Mouse (Mus musculus) lung, embryonic 14.5 days (tissue): ENCODE measurements around the gene Sarm1. TPM values are rescaled to one million over a fixed set of nuclear protein-coding genes. Genes with fewer than 3 reads are reported as not detected.

Source experiments
- ATAC-seq: fragments of 200-750 bp; cut with Nextera tagmentation; 2 replicates; pipeline ENCODE4 v1.8.0; 2017; ENCODE audit warnings: mild to moderate bottlenecking, moderate TSS enrichment, moderate library complexity; ENCODE audit not compliant: insufficient read depth
- DNase-seq: peaks from one replicate; pipeline ENCODE4 v3.0.0-alpha.2; 2015
- H3K27ac ChIP-seq: fragments of 300-500 bp; sonication (generic); 2 replicates; pipeline ENCODE4 v1.5.1; 2014; ENCODE audit warnings: low read depth, mild to moderate bottlenecking, moderate library complexity
- H3K27me3 ChIP-seq: fragments of 300-500 bp; sonication (generic); 2 replicates; pipeline ENCODE4 v1.6.1; 2014; ENCODE audit warnings: low read length, control low read depth; ENCODE audit not compliant: insufficient read depth
- H3K36me3 ChIP-seq: fragments of 300-500 bp; sonication (generic); 2 replicates; pipeline ENCODE4 v1.6.1; 2014; ENCODE audit warnings: control low read depth; ENCODE audit not compliant: insufficient read depth
- H3K4me1 ChIP-seq: fragments of 300-500 bp; sonication (generic); 2 replicates; pipeline ENCODE4 v1.6.1; 2014; ENCODE audit warnings: antibody characterized with exemption, control low read depth; ENCODE audit not compliant: insufficient read depth
- H3K4me2 ChIP-seq: fragments of 300-500 bp; sonication (generic); 2 replicates; pipeline ENCODE4 v1.6.1; 2014; ENCODE audit warnings: mild to moderate bottlenecking
- H3K4me3 ChIP-seq: fragments of 300-500 bp; sonication (generic); 2 replicates; pipeline ENCODE4 v1.5.1; 2014; ENCODE audit warnings: low read depth, low read length
- H3K9ac ChIP-seq: fragments of 300-500 bp; sonication (generic); 2 replicates; pipeline ENCODE4 v1.6.1; 2014
- H3K9me3 ChIP-seq: fragments of 300-500 bp; sonication (generic); 2 replicates; pipeline ENCODE4 v1.6.1; 2016; ENCODE audit warnings: low read depth, low read length, control low read depth
- CTCF ChIP-seq: IDR thresholded peaks from 2 replicates; pipeline ENCODE4 v1.5.1; 2016; ENCODE audit warnings: antibody characterized with exemption, low read depth
- WGBS: fragments of 180-500 bp; shearing (Covaris S2); extraction: QIAGEN DNeasy Blood & Tissue Kit; methylation state at CpG from one replicate; pipeline ENCODE4 v1.1.7; 2014; 5-methylcytosine and 5-hydroxymethylcytosine counted together
- polyA plus RNA-seq: library from polyadenylated mRNA; unstranded; fragments of >200 nt; fragmentation: Nextera tagmentation; extraction: Ambion mirVana; gene quantifications from 2 replicates; pipeline ENCODE4 v1.2.1, GENCODE M21; 2014

Sarm1 gene
- polyA plus RNA-seq, 1 experiment from 2014 or later = 1.4 TPM

DNA sequence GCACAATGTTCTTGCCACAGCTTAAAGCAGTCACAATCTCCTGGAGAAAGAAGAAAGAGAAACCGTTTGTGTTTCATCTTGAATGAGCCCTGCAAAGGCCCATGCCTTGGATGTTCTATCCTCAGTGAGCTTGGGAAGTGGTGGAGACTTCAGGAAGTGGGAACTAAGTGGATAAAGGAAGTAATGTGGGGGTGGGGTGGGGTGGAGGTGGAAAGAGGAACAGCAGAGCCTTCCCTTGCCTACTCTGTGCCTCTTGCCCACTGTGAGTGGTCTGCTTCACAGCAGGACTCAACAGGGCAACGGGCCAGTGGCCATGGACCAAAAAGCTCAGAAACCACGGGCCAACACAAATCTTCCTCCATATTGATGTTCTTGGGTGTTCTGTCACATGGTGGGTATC is 22.3 kb downstream of the Sarm1 start:
- ATAC-seq = no peak
- 75% methylated on average over 3 of the region's 3 CpGs for WGBS

DNA sequence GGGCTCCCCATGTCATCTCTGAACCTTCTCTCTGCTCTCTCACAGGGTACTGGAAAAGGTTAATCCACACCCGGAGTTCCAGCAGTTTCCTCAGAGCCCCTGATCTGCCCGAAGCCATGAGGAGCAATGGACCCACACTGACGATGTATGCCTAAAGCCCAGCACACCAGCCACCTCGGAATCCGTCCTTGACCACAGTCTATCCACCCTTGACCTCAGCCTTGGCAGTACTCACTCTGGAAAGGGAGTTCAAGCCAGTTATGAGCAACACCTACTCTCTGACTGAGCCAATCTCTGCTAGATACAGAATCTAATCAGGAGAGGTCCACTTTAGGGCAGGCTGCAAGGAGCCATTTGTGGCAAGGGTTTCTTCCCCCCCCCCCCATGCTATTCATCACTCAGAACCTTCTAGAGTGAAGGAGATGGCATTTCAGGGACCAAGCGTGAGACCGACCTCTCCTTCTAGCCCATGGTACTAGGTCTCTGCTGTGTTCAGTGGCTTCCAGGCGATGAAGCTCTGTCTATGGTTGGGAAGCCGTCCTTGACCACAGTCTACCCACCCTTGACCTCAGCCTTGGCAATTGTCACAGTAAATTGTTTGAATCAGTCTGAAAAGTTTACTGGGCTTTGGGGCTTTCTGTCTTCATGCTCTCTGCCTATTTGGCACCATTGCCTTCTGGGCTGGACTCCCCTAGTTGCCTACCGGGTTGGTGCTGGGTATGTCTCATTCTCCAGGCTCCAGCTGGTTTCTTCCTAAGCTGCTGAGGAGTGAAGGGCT is 26.0 kb downstream of the Sarm1 start:
- no peaks in the 10 kb centered on the region for H3K9me3 ChIP-seq
- no peaks in the 10 kb centered on the region for H3K27me3 ChIP-seq
- ATAC-seq (no peak), DNase-seq (no peak)
- 87% methylated on average over 10 of the region's 10 CpGs for WGBS
- H3K4me3 ChIP-seq = no peak overlapping the region
- H3K4me1 ChIP-seq = 0 out of 2 replicates have a peak, but pooled peaks cover under 1% of the 10 kb centered on the region
- H3K27ac ChIP-seq = no peak overlapping the region
- H3K4me2 ChIP-seq = no peak overlapping the region
- no peaks in the 10 kb centered on the region for H3K36me3 ChIP-seq
- no peak for TF ChIP-seq CTCF
- no peak overlapping the region for H3K9ac ChIP-seq

More for the DNA sequence above, 22.3 kb downstream of the Sarm1 start:
- H3K4me1 ChIP-seq = no peaks in the 10 kb centered on the region
- TF ChIP-seq CTCF = no peak
- H3K27me3 ChIP-seq = no peaks in the 10 kb centered on the region
- H3K9me3 ChIP-seq = no peaks in the 10 kb centered on the region
- H3K36me3 ChIP-seq = no peaks in the 10 kb centered on the region
- H3K4me2 ChIP-seq = no peak overlapping the region
- H3K9ac ChIP-seq = no peak overlapping the region
- H3K4me3 ChIP-seq = no peak overlapping the region
- H3K27ac ChIP-seq = no peak overlapping the region
- DNase-seq = no peak

DNA sequence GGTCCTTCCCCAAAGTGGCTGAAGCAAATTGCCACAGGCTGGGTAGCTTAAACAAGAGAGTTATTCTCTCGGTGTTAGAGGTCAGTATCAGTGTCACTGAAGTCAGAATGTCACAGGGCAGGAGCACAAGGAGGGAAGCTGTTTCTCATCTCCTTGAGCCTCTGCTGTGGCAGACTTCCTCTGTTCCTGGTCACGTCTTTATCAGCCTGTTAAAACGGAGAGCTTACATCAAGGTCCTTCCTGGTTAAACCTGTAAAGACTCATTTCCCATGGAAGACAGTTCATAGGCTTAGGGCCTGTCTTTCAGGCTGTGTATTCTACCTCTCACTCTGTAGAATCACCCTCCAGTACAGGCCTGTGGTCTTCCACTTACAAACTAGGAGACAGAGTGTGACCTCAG is 29.6 kb downstream of the Sarm1 start:
- no peak overlapping the region for H3K9ac ChIP-seq
- no peak for ATAC-seq
- TF ChIP-seq CTCF = no peak
- H3K36me3 ChIP-seq = no peaks in the 10 kb centered on the region
- H3K27ac ChIP-seq = no peak overlapping the region
- no peak overlapping the region for H3K4me3 ChIP-seq
- no peaks in the 10 kb centered on the region for H3K9me3 ChIP-seq
- no peaks in the 10 kb centered on the region for H3K27me3 ChIP-seq
- H3K4me2 ChIP-seq = no peak overlapping the region
- no peak for DNase-seq
- WGBS = 44% methylated on average over 3 of the region's 3 CpGs
- peaks cover 9% of the 10 kb centered on the region; the same call in 1 of the 2 replicates for H3K4me1 ChIP-seq

DNA sequence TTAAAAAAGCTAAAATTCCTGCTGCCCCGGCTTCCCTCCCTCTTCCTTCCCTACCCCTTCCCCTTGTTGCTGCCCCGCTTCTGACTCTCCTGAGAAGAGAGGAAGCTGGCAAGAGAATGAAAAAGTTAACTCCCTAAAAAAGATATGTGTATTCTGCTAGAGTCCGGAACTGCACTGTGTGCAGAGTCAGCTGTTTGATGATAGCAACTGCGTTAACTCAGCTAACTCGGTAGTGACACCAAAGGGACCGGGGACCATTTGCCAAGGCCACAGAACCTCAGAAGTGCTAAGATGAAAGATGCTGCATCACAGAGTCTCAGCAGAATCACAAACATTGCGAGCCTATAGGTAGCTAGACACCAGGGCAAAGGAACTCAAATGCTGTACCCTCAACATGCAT is 30.0 kb downstream of the Sarm1 start:
- no peak for ATAC-seq
- DNase-seq = no peak
- H3K4me1 ChIP-seq = peaks cover 9% of the 10 kb centered on the region; the same call in 1 of the 2 replicates
- H3K4me2 ChIP-seq = no peak overlapping the region
- H3K9ac ChIP-seq = no peak overlapping the region
- H3K27me3 ChIP-seq = no peaks in the 10 kb centered on the region
- no peaks in the 10 kb centered on the region for H3K9me3 ChIP-seq
- 66% methylated on average over 7 of the region's 7 CpGs for WGBS
- H3K27ac ChIP-seq = no peak overlapping the region
- no peaks in the 10 kb centered on the region for H3K36me3 ChIP-seq
- TF ChIP-seq CTCF = no peak
- H3K4me3 ChIP-seq = no peak overlapping the region

DNA sequence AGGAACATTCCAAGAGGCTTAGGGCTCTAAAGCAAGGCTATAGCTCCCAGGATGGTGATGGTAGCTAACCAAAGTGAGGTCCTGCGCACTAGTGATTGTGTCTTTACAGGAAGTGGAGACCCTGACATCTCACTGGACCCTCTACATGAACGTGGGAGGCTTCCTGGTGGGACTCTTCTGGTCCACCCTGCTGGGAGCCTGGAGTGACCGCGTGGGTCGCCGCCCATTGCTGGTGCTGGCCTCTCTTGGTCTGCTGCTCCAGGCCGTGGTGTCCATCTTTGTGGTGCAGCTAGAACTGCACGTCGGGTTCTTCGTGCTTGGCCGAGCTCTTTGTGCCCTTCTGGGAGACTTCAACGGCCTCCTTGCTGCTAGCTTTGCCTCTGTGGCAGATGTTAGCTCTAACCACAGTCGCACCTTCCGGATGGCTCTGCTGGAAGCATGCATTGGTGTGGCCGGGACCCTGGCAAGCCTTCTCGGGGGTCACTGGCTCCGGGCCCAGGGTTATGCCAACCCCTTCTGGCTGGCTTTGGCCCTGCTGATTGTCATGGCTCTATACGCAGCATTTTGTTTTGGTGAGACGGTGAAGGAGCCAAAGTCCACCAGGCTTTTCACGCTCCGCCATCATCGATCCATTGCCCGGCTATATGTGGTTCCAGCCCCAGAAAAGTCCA is 31.2 kb downstream of the Sarm1 start:
- no peak for ATAC-seq
- no peak for DNase-seq
- Histone ChIP-seq H3K9me3 (no peaks in the 10 kb centered on the region), H3K27ac (peak overlapping the region; percentile 96), H3K4me3 (peak overlapping the region; percentile 80), H3K4me1 (peaks cover 9% of the 10 kb centered on the region; the same call in 1 of the 2 replicates), H3K9ac (peak overlapping the region; percentile 85), H3K27me3 (no peaks in the 10 kb centered on the region), H3K36me3 (no peaks in the 10 kb centered on the region), H3K4me2 (peak overlapping the region; percentile 94)
- 71% methylated on average over 23 of the region's 23 CpGs for WGBS
- TF ChIP-seq CTCF = no peak

DNA sequence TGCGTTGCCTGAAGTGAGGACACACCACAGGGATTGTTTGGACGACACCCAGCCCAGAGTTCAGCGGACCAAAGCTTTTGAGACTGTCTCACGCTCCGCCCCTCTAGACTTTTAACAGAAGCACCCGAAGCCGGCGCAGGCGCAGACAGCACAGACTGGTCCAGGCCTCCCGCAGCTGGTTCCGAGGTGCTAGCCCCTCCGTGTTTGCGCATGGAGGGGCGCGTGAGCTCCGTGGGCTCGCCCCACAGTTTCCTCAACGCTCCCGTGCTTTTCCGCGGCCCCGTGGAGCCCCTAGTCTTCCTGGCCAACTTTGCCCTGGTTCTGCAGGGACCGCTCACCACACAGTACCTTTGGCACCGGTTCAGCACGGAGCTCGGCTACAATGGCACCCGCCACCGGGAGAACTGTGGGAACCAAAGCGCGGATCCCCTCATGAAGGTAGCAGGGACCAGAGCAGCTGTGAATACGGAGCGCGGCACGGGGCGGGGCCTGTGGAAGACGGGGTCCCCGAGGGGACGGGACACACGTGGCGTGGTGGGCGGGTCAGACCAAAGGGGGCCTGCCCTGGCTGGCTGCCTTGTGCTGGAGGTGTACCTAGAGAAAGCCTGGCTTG is 31.9 kb downstream of the Sarm1 start, which contains the start of gene Slc46a1:
Gene Slc46a1, plus strand, starts transcription at position 130 of the 613 bp plus-strand sequence.
- ATAC-seq (peak; percentile 98), DNase-seq (peak; percentile 93)
- Histone ChIP-seq H3K27ac (peak within 1 kb of the TSS; percentile 96), H3K4me3 (peak within 1 kb of the TSS; percentile 80), H3K27me3 (no peaks in the 10 kb centered on the region), H3K9ac (peak within 1 kb of the TSS; percentile 85), H3K4me1 (peaks cover 9% of the 10 kb centered on the region; the same call in 1 of the 2 replicates), H3K4me2 (peak within 1 kb of the TSS; percentile 94), H3K9me3 (no peaks in the 10 kb centered on the region), H3K36me3 (no peaks in the 10 kb centered on the region)
- TF ChIP-seq CTCF = no peak
- under 1% methylated on average over 41 of the region's 41 CpGs for WGBS

DNA sequence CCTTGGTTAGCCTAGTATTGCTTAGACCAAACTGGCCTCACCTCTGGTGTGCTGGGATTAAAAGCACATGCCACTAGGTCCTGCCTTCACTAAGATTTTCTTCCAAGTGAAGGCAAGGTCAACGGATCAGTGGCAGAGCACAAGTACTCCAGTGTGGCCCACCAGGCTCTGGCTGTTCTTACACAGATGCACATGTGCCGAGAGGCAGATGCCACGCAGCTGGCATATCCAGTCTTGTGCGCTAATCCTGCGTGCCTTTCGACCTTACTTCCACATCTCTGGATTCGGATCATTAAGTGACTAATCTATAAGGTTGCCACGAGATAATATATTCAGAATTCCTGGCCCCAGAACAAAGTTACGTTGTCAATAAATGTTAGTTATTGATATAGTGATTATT is 32.4 kb downstream of the Sarm1 start:
- no peak for ATAC-seq
- Histone ChIP-seq H3K9ac (peak overlapping the region; percentile 85), H3K27me3 (no peaks in the 10 kb centered on the region), H3K4me3 (peak overlapping the region; percentile 80), H3K27ac (peak overlapping the region; percentile 96), H3K4me2 (peak overlapping the region; percentile 94), H3K36me3 (no peaks in the 10 kb centered on the region), H3K9me3 (no peaks in the 10 kb centered on the region), H3K4me1 (peaks cover 9% of the 10 kb centered on the region; the same call in 1 of the 2 replicates)
- DNase-seq = peak; percentile 23
- TF ChIP-seq CTCF = no peak
- WGBS = 22% methylated on average over 9 of the region's 9 CpGs
